Mouse (Mus musculus) neural tube, embryonic 11.5 days (tissue): Measurements from ENCODE around the gene Klhdc9. TPM values are rescaled to one million over a fixed set of nuclear protein-coding genes. Genes with fewer than 3 reads are reported as not detected.

Experiments used
- ATAC-seq: fragments of 200-750 bp; cut with Nextera tagmentation; 2 replicates; pipeline ENCODE4 v1.8.0; 2017; ENCODE audit warnings: moderate number of reproducible peaks, mild to moderate bottlenecking, moderate TSS enrichment, moderate library complexity; ENCODE audit not compliant: insufficient read depth, low FRiP score, low TSS enrichment
- DNase-seq: peaks from one replicate; pipeline ENCODE4 v3.0.0-alpha.2; 2015; ENCODE audit warnings: low spot score
- H3K27ac ChIP-seq: fragments of 300-500 bp; sonication (generic); 2 replicates; pipeline ENCODE4 v1.5.1; 2014; ENCODE audit warnings: low read depth, mild to moderate bottlenecking, low read length
- H3K27me3 ChIP-seq: fragments of 300-500 bp; sonication (generic); 2 replicates; pipeline ENCODE4 v1.6.1; 2014; ENCODE audit warnings: mild to moderate bottlenecking, low read length, mixed read lengths; ENCODE audit not compliant: control insufficient read depth, insufficient read depth
- H3K36me3 ChIP-seq: fragments of 300-500 bp; sonication (generic); 2 replicates; pipeline ENCODE4 v1.6.1; 2014; ENCODE audit warnings: mild to moderate bottlenecking, low read length, moderate library complexity, mixed read lengths; ENCODE audit not compliant: control insufficient read depth, insufficient read depth
- H3K4me1 ChIP-seq: fragments of 300-500 bp; sonication (generic); 2 replicates; pipeline ENCODE4 v1.6.1; 2014; ENCODE audit warnings: low read length, mixed read lengths; ENCODE audit not compliant: control insufficient read depth, insufficient read depth
- H3K4me2 ChIP-seq: fragments of 300-500 bp; sonication (generic); 2 replicates; pipeline ENCODE4 v1.6.1; 2014; ENCODE audit warnings: low read depth, mild to moderate bottlenecking, moderate library complexity
- H3K4me3 ChIP-seq: fragments of 300-500 bp; sonication (generic); 2 replicates; pipeline ENCODE4 v1.5.1; 2014; ENCODE audit warnings: low read depth, low read length
- H3K9ac ChIP-seq: fragments of 300-500 bp; sonication (generic); 2 replicates; pipeline ENCODE4 v1.6.1; 2014; ENCODE audit warnings: mild to moderate bottlenecking, low read length
- H3K9me3 ChIP-seq: fragments of 300-500 bp; sonication (generic); 2 replicates; pipeline ENCODE4 v1.6.1; 2016; ENCODE audit warnings: low read length; ENCODE audit not compliant: control insufficient read depth
- WGBS: fragments of 180-500 bp; shearing (Covaris S2); extraction: QIAGEN DNeasy Blood & Tissue Kit; methylation state at CpG from one replicate; pipeline ENCODE4 v1.1.7; 2014; 5-methylcytosine and 5-hydroxymethylcytosine counted together
- polyA plus RNA-seq: library from polyadenylated mRNA; unstranded; fragments of >200 nt; fragmentation: Nextera tagmentation; extraction: Ambion mirVana; gene quantifications from 2 replicates; pipeline ENCODE4 v1.2.1, GENCODE M21; 2014

Klhdc9 gene
- polyA plus RNA-seq, 1 experiment from 2014 or later, result 2.2 TPM

DNA sequence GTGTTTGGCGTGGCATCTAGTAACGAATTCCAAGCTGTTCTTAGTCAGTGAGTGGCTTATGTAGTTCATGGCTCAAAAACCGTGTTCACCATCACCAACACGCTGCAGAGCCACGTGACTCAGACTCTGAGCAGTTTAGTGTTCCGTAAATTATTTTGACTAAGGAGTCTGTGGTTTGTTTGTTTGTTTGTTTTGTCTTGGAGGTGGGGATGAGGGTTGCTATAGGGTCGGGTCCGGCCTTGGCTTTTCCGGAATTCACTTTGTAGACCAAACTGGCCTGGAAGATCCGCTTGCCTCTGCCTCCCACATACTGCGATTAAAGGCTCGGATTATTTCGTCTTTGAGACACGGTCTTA is 14.5 kb downstream of the Klhdc9 start:
- Histone ChIP-seq H3K27me3 (no peaks in the 10 kb centered on the region), H3K27ac (no peak overlapping the region), H3K9me3 (no peaks in the 10 kb centered on the region), H3K4me2 (peak overlapping the region; percentile 79), H3K4me1 (peaks cover 6% of the 10 kb centered on the region; the same call in 1 of the 2 replicates), H3K36me3 (peaks cover 3% of the 10 kb centered on the region; the same call in 1 of the 2 replicates), H3K4me3 (peak overlapping the region; percentile 73), H3K9ac (peak overlapping the region; percentile 76)
- DNase-seq, result no peak
- WGBS, result 3% methylated on average over 14 of the region's 14 CpGs
- 0 out of 2 replicates have a peak, but pooled peaks have one; percentile 2 for ATAC-seq

- Histone ChIP-seq H3K9me3 (no peaks in the 10 kb centered on the region), H3K27ac (no peak within 1 kb of the TSS), H3K4me3 (peak within 1 kb of the TSS; percentile 73), H3K9ac (peak within 1 kb of the TSS; percentile 76), H3K36me3 (peaks cover 3% of the 10 kb centered on the region; the same call in 1 of the 2 replicates), H3K27me3 (no peaks in the 10 kb centered on the region), H3K4me1 (peaks cover 6% of the 10 kb centered on the region; the same call in 1 of the 2 replicates), H3K4me2 (peak within 1 kb of the TSS; percentile 79)
- 2% methylated on average over 52 of the region's 53 CpGs for WGBS
- DNase-seq, result peak; percentile 95
- peak; percentile 89 for ATAC-seq
Measured at GRCm38 (mm10) chr1:171345225-171346094, 15.1 kb downstream of the Klhdc9 start, which contains the start of the genes Nit1 and Pfdn2. TSS of gene Nit1 (minus strand) at chr1:171345646. TSS of gene Pfdn2 (plus strand) at chr1:171345670.

DNA sequence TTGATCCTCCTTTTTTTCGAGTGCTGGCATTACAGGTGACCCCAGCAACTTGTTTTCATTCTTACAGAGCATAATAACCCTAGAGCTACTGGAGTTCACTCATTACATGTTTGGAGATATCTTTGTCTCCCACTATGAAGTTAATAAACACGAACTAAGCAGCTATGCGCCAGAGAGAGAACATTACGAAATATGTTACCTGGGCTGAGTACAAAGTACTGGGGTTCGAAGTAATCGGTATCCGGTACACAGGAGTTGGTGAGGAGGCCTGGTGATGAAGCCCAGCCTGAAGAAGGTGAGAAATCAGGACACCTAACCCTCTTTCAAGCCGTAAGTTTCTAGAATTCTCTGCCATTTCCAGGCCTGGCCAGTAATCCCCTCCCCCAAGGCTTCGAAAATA is 15.9 kb downstream of the Klhdc9 start:
- DNase-seq (no peak), ATAC-seq (0 out of 2 replicates have a peak, but pooled peaks have one; percentile 11)
- no peaks in the 10 kb centered on the region for H3K27me3 ChIP-seq
- H3K4me3 ChIP-seq, result peak overlapping the region; percentile 73
- peaks cover 3% of the 10 kb centered on the region; the same call in 1 of the 2 replicates for H3K36me3 ChIP-seq
- H3K9ac ChIP-seq, result no peak overlapping the region; the same call in 1 of the 2 replicates
- WGBS, result 80% methylated on average over 9 of the region's 9 CpGs
- H3K4me1 ChIP-seq, result peaks cover 6% of the 10 kb centered on the region; the same call in 1 of the 2 replicates
- no peak overlapping the region for H3K27ac ChIP-seq
- peak overlapping the region; percentile 79 for H3K4me2 ChIP-seq
- no peaks in the 10 kb centered on the region for H3K9me3 ChIP-seq

DNA sequence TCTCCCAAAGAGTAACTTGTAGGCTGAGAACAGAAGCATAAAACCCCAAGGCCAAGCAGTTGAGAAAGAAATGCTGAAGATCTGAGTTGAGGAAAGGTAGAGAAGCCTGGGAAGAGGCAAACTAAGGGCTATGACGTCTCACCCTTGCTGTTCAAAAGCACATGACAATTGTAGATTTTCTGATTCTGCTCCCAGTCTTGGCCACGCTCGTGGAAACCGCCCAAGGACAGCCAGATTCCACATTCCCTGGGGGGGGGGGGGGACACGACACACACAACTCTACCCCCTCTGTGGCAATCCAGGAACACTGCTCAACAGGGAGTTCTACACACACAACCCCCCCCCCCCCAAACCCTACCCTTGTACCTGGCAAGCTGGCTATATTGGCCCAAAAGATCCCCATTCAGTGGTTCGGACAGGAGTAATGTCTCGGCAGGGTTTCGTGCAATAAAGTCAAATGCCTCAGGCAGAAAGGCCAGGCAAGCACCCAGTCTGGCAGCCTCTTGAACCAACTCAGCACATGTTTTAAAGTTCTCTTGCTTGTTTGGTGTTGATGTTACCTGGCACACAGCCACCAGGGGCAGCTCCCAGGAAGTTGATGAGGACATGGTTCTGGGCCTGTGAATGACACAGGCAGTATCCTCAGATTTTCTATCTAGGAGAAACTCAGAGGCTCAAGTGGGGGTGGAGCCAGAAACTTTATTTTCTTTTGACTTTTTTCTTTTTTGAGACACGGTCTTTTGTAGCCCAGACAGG is 16.5 kb downstream of the Klhdc9 start:
- no peak for DNase-seq
- no peak for ATAC-seq
- no peak overlapping the region for H3K27ac ChIP-seq
- no peaks in the 10 kb centered on the region for H3K9me3 ChIP-seq
- H3K4me1 ChIP-seq, result peaks cover 6% of the 10 kb centered on the region; the same call in 1 of the 2 replicates
- peaks cover 4% of the 10 kb centered on the region; the same call in 1 of the 2 replicates for H3K36me3 ChIP-seq
- no peaks in the 10 kb centered on the region for H3K27me3 ChIP-seq
- no peak overlapping the region for H3K9ac ChIP-seq
- no peak overlapping the region for H3K4me3 ChIP-seq
- 83% methylated on average over 8 of the region's 9 CpGs for WGBS
- H3K4me2 ChIP-seq, result no peak overlapping the region

- peaks cover 6% of the 10 kb centered on the region; the same call in 1 of the 2 replicates for H3K4me1 ChIP-seq
- H3K9me3 ChIP-seq, result no peaks in the 10 kb centered on the region
- no peak for DNase-seq
- H3K4me2 ChIP-seq, result no peak overlapping the region
- H3K36me3 ChIP-seq, result peaks cover 14% of the 10 kb centered on the region
- no peak for ATAC-seq
- 93% methylated on average over 16 of the region's 16 CpGs for WGBS
- no peak overlapping the region for H3K27ac ChIP-seq
- no peak overlapping the region for H3K9ac ChIP-seq
- H3K27me3 ChIP-seq, result no peaks in the 10 kb centered on the region
- H3K4me3 ChIP-seq, result no peak overlapping the region
Measured at GRCm38 (mm10) chr1:171342262-171343207, 18.1 kb downstream of the Klhdc9 start.

- Histone ChIP-seq H3K9me3 (no peaks in the 10 kb centered on the region), H3K36me3 (no peaks in the 10 kb centered on the region), H3K9ac (peak overlapping the region; percentile 92), H3K27me3 (no peaks in the 10 kb centered on the region), H3K4me1 (peaks cover 10% of the 10 kb centered on the region), H3K4me3 (peak overlapping the region; percentile 75), H3K4me2 (peak overlapping the region; percentile 83), H3K27ac (peak overlapping the region; percentile 96)
- ATAC-seq (no peak), DNase-seq (no peak)
- 0% methylated on average over 4 of the region's 4 CpGs for WGBS
Measured at GRCm38 (mm10) chr1:171330216-171330560, 30.4 kb downstream of the Klhdc9 start.

- peak overlapping the region; percentile 92 for H3K9ac ChIP-seq
- peak overlapping the region; percentile 83 for H3K4me2 ChIP-seq
- H3K36me3 ChIP-seq, result no peaks in the 10 kb centered on the region
- no peaks in the 10 kb centered on the region for H3K27me3 ChIP-seq
- DNase-seq (peak; percentile 91), ATAC-seq (peak; percentile 89)
- no peaks in the 10 kb centered on the region for H3K9me3 ChIP-seq
- peaks cover 10% of the 10 kb centered on the region for H3K4me1 ChIP-seq
- 0% methylated on average over 29 of the region's 61 CpGs for WGBS
- peak overlapping the region; percentile 96 for H3K27ac ChIP-seq
- H3K4me3 ChIP-seq, result peak overlapping the region; percentile 75
Measured at GRCm38 (mm10) chr1:171329433-171330215, 31.0 kb downstream of the Klhdc9 start.
